Mouse (Mus musculus) spleen, adult 2 months (tissue): ENCODE results near the gene Ppp2r5b.

Experiments
- CTCF ChIP-seq: fragments of 200-500 bp; IDR thresholded peaks from 2 replicates; pipeline ENCODE4 v1.5.1; 2011; ENCODE audit warnings: mild to moderate bottlenecking, inconsistent platforms; ENCODE audit not compliant: insufficient read depth, insufficient read length, insufficient replicate concordance; ENCODE audit errors: extremely low read depth
- POLR2A ChIP-seq: fragments of 200-500 bp; IDR thresholded peaks from 2 replicates; pipeline ENCODE4 v1.6.1; 2011; ENCODE audit warnings: low read depth, low read length, inconsistent platforms

DNA sequence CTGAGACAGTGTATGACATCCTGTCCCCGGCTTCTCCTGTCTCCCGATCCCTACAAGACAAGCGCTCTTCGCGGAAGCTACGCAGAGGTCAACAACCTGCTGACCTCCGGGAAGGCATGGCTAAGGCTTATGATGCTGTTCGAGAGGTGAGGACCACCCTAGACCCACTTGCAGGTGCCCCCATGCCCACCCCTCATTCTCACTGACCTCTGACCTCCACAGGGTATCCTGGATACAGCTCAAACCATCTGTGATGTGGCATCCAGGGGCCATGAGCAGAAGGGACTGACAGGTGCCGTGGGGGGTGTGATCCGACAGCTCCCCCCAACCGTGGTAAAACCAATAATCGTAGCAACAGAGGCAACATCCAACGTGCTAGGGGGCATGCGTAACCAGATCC lies 25.7 kb upstream of the Ppp2r5b start:
- TF ChIP-seq CTCF (no peak), POLR2A (no peak)
